Mouse (Mus musculus) embryonic facial prominence, embryonic 11.5 days (tissue): ENCODE results near the gene Gm20388. TPM values are rescaled to one million over a fixed set of nuclear protein-coding genes. Genes with fewer than 3 reads are reported as not detected.

Source experiments
- ATAC-seq: fragments of 200-750 bp; cut with Nextera tagmentation; replicated peaks from 2 replicates; pipeline ENCODE4 v1.8.0; 2017; ENCODE audit warnings: low read depth; ENCODE audit not compliant: insufficient number of reproducible peaks, low FRiP score, low TSS enrichment
- DNase-seq: peaks from one replicate; pipeline ENCODE4 v3.0.0-alpha.2; 2015; ENCODE audit warnings: low spot score
- H3K27ac ChIP-seq: fragments of 300-500 bp; sonication (generic); replicated peaks from 2 replicates; pipeline ENCODE4 v1.5.1; 2014; ENCODE audit warnings: mild to moderate bottlenecking, low read depth, low read length, control low read depth
- H3K27me3 ChIP-seq: fragments of 300-500 bp; sonication (generic); 2 replicates; pipeline ENCODE4 v1.6.1; 2014; ENCODE audit warnings: mild to moderate bottlenecking, low read length, moderate library complexity, mixed read lengths; ENCODE audit not compliant: control insufficient read depth, insufficient read depth
- H3K36me3 ChIP-seq: fragments of 300-500 bp; sonication (generic); replicated peaks from 2 replicates; pipeline ENCODE4 v1.6.1; 2014; ENCODE audit warnings: low read depth, mild to moderate bottlenecking, low read length, moderate library complexity, mixed read lengths; ENCODE audit not compliant: control insufficient read depth, insufficient read depth
- H3K4me1 ChIP-seq: fragments of 300-500 bp; sonication (generic); 2 replicates; pipeline ENCODE4 v1.6.1; 2014; ENCODE audit warnings: low read length, mixed read lengths; ENCODE audit not compliant: control insufficient read depth, insufficient read depth
- H3K4me2 ChIP-seq: fragments of 300-500 bp; sonication (generic); 2 replicates; pipeline ENCODE4 v1.6.1; 2014; ENCODE audit warnings: low read depth, mild to moderate bottlenecking, control low read depth, low read length, moderate library complexity
- H3K4me3 ChIP-seq: fragments of 300-500 bp; sonication (generic); 2 replicates; pipeline ENCODE4 v1.5.1; 2014; ENCODE audit warnings: low read depth, low read length, control low read depth
- H3K9ac ChIP-seq: fragments of 300-500 bp; sonication (generic); replicated peaks from 2 replicates; pipeline ENCODE4 v1.6.1; 2014; ENCODE audit warnings: mild to moderate bottlenecking, control low read depth, low read length
- H3K9me3 ChIP-seq: fragments of 300-500 bp; sonication (generic); replicated peaks from 2 replicates; pipeline ENCODE4 v1.6.1; 2016; ENCODE audit warnings: mild to moderate bottlenecking, low read length, inconsistent platforms, mixed read lengths; ENCODE audit not compliant: control insufficient read depth
- WGBS: fragments of 180-500 bp; shearing (Covaris S2); extraction: QIAGEN DNeasy Blood & Tissue Kit; methylation state at CpG from one replicate; pipeline ENCODE4 v1.1.7; 2014; 5-methylcytosine and 5-hydroxymethylcytosine counted together
- polyA plus RNA-seq: library from polyadenylated mRNA; unstranded; fragments of >200 nt; fragmentation: Nextera tagmentation; extraction: Ambion mirVana; gene quantifications from 2 replicates; pipeline ENCODE4 v1.2.1, GENCODE M21; 2014

The Gm20388 gene
- polyA plus RNA-seq, 1 experiment from 2014 or later = 3.1 TPM

GRCm38 (mm10) chr8:123349073-123349472 is 3438.4 kb downstream of the Gm20388 start:
- Histone ChIP-seq H3K9me3 (no peaks in the 10 kb centered on the region), H3K27ac (no peak overlapping the region), H3K9ac (no peak overlapping the region), H3K4me2 (no peak overlapping the region), H3K4me1 (peaks cover 3% of the 10 kb centered on the region; the same call in 1 of the 2 replicates), H3K27me3 (no peaks in the 10 kb centered on the region), H3K36me3 (no peaks in the 10 kb centered on the region), H3K4me3 (no peak overlapping the region)
- DNase-seq (no peak), ATAC-seq (no peak)
- 78% methylated on average over 4 of the region's 4 CpGs for WGBS

GRCm38 (mm10) chr8:123352118-123352517 is 3441.5 kb downstream of the Gm20388 start:
- no peak overlapping the region for H3K4me2 ChIP-seq
- H3K36me3 ChIP-seq = no peaks in the 10 kb centered on the region
- H3K9me3 ChIP-seq = no peaks in the 10 kb centered on the region
- H3K27ac ChIP-seq = no peak overlapping the region
- H3K4me1 ChIP-seq = peaks cover 3% of the 10 kb centered on the region; the same call in 1 of the 2 replicates
- no peak overlapping the region for H3K4me3 ChIP-seq
- DNase-seq (no peak), ATAC-seq (no peak)
- WGBS = 85% methylated on average over 12 of the region's 12 CpGs
- no peak overlapping the region for H3K9ac ChIP-seq
- no peaks in the 10 kb centered on the region for H3K27me3 ChIP-seq

GRCm38 (mm10) chr8:123352786-123353185 is 3442.1 kb downstream of the Gm20388 start:
- no peak overlapping the region for H3K4me3 ChIP-seq
- no peaks in the 10 kb centered on the region for H3K27me3 ChIP-seq
- no peak overlapping the region for H3K9ac ChIP-seq
- no peaks in the 10 kb centered on the region for H3K36me3 ChIP-seq
- ATAC-seq = no peak
- H3K9me3 ChIP-seq = no peaks in the 10 kb centered on the region
- H3K27ac ChIP-seq = no peak overlapping the region
- H3K4me2 ChIP-seq = no peak overlapping the region
- 61% methylated on average over 13 of the region's 13 CpGs for WGBS
- H3K4me1 ChIP-seq = peaks cover 3% of the 10 kb centered on the region; the same call in 1 of the 2 replicates
- DNase-seq = peak; percentile 38

- Histone ChIP-seq H3K9ac (no peak overlapping the region), H3K36me3 (no peaks in the 10 kb centered on the region), H3K27me3 (no peaks in the 10 kb centered on the region), H3K4me3 (no peak overlapping the region), H3K27ac (no peak overlapping the region), H3K9me3 (no peaks in the 10 kb centered on the region), H3K4me1 (peaks cover 3% of the 10 kb centered on the region; the same call in 1 of the 2 replicates), H3K4me2 (no peak overlapping the region)
- DNase-seq (no peak), ATAC-seq (no peak)
- 46% methylated on average over 11 of the region's 11 CpGs for WGBS
Measured at GRCm38 (mm10) chr8:123353216-123353615, 3442.6 kb downstream of the Gm20388 start.

GRCm38 (mm10) chr8:123361082-123361739 is 3450.6 kb downstream of the Gm20388 start:
- Histone ChIP-seq H3K9me3 (no peaks in the 10 kb centered on the region), H3K27me3 (no peaks in the 10 kb centered on the region), H3K9ac (no peak overlapping the region), H3K27ac (no peak overlapping the region), H3K36me3 (no peaks in the 10 kb centered on the region; the same call in 1 of the 2 replicates), H3K4me2 (no peak overlapping the region; the same call in 1 of the 2 replicates), H3K4me3 (no peak overlapping the region), H3K4me1 (no peaks in the 10 kb centered on the region)
- DNase-seq (peak; percentile 87), ATAC-seq (peak; percentile 65)
- 39% methylated on average over 12 of the region's 12 CpGs for WGBS

DNA sequence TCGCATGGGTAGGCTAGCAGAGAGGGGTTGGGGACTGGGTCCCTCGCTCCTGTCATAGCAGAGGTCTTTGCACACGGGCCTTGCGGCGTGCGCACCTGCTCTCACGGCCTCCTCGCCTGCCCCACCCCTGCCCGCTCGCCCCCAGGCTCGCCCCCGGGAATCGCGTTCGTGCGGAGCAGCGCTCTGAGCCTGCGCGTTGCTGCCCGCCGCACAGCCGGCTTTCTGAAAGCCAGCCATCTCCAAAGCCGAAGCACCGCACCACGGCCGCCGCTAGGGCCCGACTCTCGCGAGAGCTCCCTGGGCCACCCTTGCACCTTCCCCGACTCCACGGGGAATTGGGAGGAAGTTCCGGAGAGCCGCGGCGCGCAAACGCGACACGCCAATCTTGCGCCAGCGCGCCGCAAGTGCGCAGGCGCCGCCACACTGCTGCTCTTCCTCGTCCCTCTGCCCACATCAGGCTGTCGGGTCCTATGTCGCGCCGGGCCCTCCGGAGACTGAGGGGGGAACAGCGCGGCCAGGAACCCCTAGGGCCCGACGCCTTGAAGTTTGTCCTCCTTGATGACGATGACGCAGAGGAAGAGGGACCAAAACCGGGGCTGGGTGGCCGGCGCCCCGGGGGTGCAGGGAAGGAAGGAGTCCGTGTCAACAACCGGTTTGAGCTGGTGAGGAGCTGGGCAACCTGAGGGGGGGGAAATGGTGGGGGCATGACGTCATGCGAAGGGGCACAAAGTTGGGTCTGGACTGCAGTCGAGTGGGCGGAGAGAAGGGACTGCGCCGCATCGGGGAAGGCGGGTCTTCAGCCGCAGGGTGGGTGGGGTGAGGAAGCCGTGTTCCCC is 3463.0 kb downstream of the Gm20388 start, which contains the start of gene Tcf25:
Gene Tcf25 (plus strand): TSS at position 351 of the 836 bp plus-strand sequence.
- DNase-seq (peak; percentile 96), ATAC-seq (peak; percentile 91)
- Histone ChIP-seq H3K27me3 (no peaks in the 10 kb centered on the region), H3K36me3 (no peaks in the 10 kb centered on the region), H3K27ac (peak within 1 kb of the TSS; percentile 80), H3K4me3 (peak within 1 kb of the TSS; percentile 67), H3K4me1 (no peaks in the 10 kb centered on the region), H3K9ac (peak within 1 kb of the TSS; percentile 65), H3K9me3 (no peaks in the 10 kb centered on the region), H3K4me2 (peak within 1 kb of the TSS; percentile 61)
- under 1% methylated on average over 73 of the region's 75 CpGs for WGBS

GRCm38 (mm10) chr8:123374239-123374578 is 3463.6 kb downstream of the Gm20388 start:
- no peaks in the 10 kb centered on the region for H3K27me3 ChIP-seq
- H3K4me3 ChIP-seq = peak overlapping the region; percentile 67
- H3K4me2 ChIP-seq = peak overlapping the region; percentile 61
- no peaks in the 10 kb centered on the region for H3K4me1 ChIP-seq
- H3K9ac ChIP-seq = peak overlapping the region; percentile 65
- ATAC-seq (peak; percentile 65), DNase-seq (peak; percentile 95)
- under 1% methylated on average over 20 of the region's 20 CpGs for WGBS
- peak overlapping the region; percentile 80 for H3K27ac ChIP-seq
- H3K9me3 ChIP-seq = no peaks in the 10 kb centered on the region
- H3K36me3 ChIP-seq = no peaks in the 10 kb centered on the region

DNA sequence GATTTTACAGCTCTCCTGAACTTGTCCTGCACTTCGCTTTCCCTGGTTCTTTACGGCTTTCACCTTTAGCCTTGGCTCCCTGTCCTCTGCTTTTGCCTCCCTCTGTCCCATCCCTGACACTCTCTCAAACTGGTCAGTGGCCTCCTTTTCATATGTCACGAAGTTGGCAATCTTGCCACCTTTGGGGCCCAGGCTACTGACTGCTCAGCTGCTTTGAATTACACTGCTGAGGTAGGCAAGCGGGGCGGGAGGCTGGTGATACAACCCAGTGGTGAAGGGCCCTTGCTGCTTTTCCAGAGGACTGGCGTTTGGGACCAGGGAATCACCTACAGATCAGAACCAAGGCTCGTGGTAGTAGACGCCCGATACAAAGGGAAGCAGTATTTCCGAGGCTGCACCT is 3465.1 kb downstream of the Gm20388 start:
- H3K4me1 ChIP-seq = no peaks in the 10 kb centered on the region
- no peak for ATAC-seq
- H3K27ac ChIP-seq = no peak overlapping the region
- H3K4me2 ChIP-seq = no peak overlapping the region
- 82% methylated on average over 10 of the region's 10 CpGs for WGBS
- H3K36me3 ChIP-seq = no peaks in the 10 kb centered on the region; the same call in 1 of the 2 replicates
- H3K4me3 ChIP-seq = no peak overlapping the region
- DNase-seq = no peak
- H3K9ac ChIP-seq = no peak overlapping the region
- H3K9me3 ChIP-seq = no peaks in the 10 kb centered on the region
- H3K27me3 ChIP-seq = no peaks in the 10 kb centered on the region
